Mouse (Mus musculus) heart, adult 18-20 months (tissue): Measurements from ENCODE around the gene Astl. TPM values are rescaled to one million over a fixed set of nuclear protein-coding genes. Genes with fewer than 3 reads are reported as not detected.

Experiments used
- DNase-seq, 2 experiments: peaks; one replicate each; pipeline ENCODE4 v3.0.0; 2021 to 2022; ENCODE audit warnings: mixed read lengths in 1 of 2
- total RNA-seq, 2 experiments: library from RNA; stranded (reverse); gene quantifications; 2 replicates each; pipeline ENCODE4 v1.2.3; 2021

Astl gene
- total RNA-seq, 2 experiments from 2014 or later = not detected

DNA sequence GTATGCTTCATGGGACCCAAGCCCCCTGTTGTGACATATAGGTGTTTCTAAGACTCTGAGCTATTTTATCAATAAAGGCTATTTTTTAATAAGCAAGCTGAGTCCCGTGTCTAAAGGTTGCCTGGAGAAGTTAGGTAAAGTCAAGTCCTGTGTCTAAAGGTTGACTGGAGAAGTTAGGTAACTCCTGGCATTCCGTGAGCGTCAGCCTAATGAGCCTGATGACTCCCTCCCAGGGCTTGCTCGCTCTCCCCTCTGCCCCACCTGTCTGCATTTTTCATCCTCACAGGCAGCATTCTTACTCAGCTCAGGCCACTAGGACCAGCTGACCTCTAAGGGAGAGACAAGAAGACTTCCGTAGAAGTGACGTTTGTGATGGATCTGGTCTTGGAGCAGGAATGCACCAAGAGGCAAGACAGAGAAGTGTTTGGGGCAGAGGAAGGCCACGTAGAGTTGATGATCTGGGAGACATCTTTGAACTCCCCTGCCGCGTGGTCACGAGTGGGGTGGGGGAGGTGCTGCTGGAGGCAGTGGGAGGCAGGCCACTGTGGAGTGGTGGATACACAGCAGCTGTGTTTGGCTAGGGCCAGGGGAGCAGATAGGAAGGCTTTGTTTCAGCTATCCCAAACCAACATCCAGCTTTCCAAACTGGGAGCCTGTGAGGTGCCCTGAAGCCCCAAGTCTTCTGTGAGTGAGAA is 28.8 kb downstream of the Astl start:
- DNase-seq = no peak

DNA sequence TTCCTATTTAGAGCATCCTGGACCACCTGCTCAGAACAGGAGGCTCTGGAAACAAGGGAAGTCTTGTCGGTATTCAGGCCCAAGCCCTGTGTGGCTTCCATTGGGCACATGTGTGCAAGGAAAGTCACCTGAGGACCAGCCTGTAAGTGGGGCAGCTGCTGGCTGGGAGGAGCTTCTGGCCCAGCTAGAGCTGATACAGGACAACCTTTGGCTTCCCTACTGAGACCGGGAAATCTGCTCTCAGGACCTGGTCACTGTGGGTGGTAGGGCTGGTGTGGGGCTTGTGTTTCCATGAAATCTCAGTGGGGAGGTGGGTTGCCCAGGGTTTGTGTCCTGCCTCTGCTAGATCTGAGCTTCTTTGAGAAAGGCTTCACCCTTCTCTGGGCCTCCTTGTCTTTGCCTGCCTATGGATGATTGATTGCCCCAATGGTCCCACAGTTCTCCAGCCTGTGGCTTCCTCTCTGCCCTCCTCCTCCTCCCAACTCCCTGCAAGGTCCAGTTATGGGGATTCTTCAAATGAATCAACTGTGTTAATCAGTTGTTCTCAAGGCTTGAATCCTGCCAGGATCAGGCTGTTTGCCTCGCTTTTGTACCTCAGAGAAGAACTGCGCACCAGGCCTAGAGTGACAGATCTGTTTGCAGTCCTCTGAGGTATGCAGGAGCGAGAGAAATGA is 31.4 kb downstream of the Astl start:
- DNase-seq = no peak

GRCm38 (mm10) chr2:127370561-127371483 is 32.4 kb downstream of the Astl start:
- DNase-seq = no peak

DNA sequence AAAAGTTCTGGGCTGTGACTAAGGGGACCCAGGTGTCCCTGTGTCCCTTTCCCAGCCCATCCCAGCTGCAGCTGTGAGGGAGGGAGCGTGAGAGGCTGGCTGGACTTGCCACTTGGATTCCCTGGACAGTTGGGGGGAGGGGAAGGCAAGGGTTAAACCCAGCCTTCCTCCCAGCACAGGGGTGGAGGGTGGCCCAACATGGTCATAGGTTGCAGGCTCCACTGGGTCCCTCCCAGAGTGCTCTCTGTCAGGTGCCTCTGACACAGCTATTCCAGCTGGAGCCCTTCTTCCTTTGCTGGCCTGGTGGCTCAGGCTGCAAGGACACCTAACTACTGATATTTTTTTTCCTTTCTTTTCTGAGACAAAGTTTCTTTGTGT is 33.0 kb downstream of the Astl start:
- DNase-seq = no peak

GRCm38 (mm10) chr2:127372082-127372481 is 33.6 kb downstream of the Astl start:
- no peak for DNase-seq

DNA sequence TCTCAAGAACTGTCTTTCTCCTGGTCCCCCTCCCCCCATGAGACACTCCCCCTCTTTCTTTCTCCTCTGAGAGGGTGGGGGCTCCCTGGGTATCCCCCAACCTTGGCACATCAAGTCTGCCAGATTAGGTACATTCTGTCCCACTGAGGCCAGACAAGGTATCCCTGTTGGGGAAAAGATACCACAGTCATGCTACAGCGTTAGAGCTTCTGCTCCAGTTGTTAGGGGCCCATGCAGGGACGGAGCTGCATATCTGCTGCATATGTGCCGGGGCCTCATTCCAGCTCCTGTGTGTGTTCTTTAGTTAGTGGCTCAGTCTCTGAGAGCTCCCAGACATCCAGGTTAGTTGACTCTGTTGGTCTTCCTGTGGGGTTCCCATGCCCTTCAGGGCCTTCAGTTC is 35.7 kb downstream of the Astl start:
- DNase-seq = no peak

DNA sequence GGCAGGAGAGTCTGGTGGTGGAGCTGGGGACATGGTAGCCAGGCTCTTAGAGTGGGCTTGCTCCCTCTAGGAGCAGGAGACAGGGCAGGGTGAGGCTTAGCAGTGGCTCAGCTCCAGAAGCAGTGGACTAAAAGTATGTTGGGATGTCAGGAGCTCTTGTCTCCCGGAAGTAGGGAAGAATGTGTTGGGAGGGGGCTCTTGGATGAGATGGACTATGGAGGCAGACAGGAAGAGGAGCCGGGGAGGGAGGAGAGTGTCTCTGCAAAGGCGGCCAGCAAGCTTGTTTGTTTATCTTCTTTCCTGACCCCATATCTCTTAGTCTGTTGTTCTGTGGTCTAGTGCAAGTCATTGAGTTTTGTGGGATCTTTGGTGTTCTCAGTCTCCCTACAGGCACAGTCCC is 36.6 kb downstream of the Astl start:
- DNase-seq = no peak

- no peak for DNase-seq
Measured at GRCm38 (mm10) chr2:127375759-127376341, 37.4 kb downstream of the Astl start.

- no peak for DNase-seq
Measured at GRCm38 (mm10) chr2:127376423-127377051, 38.1 kb downstream of the Astl start.

- no peak for DNase-seq
Measured at GRCm38 (mm10) chr2:127377942-127378610, 39.6 kb downstream of the Astl start.

GRCm38 (mm10) chr2:127378611-127378990 is 40.2 kb downstream of the Astl start:
- no peak for DNase-seq

DNA sequence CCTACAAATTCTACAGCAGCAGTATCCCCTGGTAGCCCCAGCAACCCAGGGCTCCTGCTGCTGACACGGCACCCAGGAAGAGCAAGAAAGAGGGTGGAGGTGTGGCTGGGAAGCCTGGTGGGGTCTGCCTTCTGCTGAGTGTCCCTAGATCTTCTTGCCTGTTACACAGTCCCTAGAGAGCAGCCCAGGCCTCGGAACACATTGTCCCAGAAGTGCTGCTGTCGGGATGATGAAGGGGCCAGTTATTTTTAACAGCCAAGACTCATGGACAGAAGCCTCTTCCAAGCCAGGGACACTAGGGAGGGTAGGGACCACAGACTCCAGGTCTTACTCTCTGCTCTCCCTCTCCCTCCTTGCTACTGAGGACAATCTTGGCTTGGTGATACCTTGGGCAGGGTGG is 40.8 kb downstream of the Astl start:
- peak; percentile 33 to 65 for DNase-seq

GRCm38 (mm10) chr2:127383881-127384280 is 45.4 kb downstream of the Astl start:
- DNase-seq = peak; percentile 33 to 52

DNA sequence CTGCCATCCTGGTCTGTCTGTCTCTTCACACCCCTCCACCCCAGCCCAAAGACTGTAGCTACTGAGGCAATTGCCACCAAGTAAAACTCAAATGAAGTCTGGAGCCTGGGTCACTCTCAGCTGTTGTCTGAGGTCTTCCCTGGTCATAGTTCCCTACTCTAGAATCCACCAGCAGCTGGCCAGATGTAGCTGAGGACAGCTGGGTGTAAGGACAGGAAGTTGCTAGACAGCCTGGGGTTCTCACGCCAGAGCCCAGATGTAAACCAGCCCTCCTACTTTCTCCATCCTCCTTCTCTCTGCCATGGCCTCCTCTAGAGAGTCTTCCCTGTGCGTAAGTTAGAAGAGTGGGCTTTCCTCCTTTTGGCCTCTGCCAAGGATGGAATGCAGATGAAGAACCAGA is 49.1 kb downstream of the Astl start:
- DNase-seq = peak; percentile 27 to 63

DNA sequence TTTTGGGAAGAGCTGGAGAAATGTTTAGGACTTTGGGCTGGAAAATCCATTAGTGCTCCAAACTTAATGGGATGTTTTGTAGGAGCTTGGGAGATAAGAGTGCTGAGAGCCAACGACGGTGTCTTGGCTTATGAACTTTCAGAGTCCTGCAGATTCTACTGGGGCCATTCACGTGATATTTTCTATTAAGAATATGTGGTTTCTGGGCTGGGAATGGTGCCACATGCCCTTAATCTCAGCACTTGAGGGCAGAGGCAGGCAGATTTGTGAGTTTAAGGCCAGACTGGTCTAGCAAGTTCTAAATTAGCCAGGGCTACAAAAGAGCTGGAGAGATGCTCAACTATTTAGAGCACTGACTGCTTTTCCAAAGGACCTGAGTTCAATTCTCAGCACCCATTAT is 51.9 kb downstream of the Astl start:
- DNase-seq = no peak

DNA sequence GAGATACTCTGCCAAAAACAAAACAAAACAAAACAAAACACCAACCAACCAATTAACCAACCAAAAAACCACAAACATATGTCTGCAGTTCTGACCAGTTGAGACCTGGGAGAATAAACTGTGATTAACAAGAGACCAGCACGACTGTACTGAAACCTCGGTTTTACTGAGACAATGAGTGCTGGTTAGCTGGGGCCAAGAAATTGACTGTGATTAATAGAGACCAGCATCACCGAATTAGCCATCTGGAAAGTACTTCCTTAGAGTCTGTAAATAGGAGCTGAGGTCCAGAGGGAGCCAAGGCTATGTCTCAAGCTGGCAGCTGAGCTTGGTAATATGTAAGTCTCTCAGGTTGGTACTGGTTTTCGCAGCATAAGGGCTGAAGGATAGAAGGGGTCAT is 52.4 kb downstream of the Astl start:
- no peak for DNase-seq

GRCm38 (mm10) chr2:127391323-127391722 is 52.9 kb downstream of the Astl start:
- no peak for DNase-seq

DNA sequence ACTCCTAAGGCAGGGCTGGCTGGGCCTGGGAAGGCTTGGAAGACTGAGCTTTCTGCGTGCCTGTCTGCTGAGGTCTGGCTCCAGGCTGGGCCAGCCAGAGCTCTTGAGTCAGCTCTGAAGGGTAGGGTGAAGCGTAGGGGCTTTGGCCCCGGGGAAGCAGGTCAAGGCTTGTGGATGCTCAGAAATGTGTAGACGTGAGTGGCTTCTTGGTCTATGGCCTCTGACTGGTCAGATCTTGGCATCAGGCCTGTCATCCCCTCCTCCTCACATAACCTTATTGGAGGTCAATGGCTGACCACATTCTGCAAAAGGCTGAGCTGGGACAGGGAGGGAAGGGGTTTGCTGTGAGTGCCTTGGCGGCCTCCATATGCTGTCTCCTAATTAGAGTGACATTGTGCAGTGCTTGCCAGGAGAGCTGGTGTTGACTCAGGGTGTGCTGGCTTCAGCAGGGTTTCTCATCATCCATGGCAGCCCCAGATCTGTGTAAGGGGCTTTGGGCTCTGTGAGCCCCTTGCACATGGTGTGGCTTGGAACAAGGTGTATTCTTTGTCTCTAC is 56.2 kb downstream of the Astl start:
- DNase-seq = no peak

DNA sequence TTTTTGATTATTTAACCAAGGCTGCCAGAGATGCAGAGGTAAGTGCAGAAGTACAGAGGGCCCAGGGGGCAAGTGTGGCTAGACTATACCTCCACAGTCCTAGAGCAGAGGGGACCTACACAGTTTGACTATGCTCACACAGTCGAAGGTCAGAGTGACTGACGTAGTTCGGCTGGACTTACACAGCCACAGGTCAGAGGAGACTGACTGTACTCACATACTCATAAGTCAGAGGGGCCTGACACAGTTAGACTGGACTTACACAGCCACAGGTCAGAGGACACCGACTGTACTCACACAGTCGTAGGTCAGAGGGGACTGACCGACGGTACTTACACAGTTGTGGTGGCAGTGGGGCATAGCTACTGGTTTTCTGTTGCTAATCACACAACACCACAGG is 60.3 kb downstream of the Astl start:
- no peak for DNase-seq
